Mouse (Mus musculus): ENCODE data around the gene Akt2. TPM values are rescaled to one million over a fixed set of nuclear protein-coding genes. Genes with fewer than 3 reads are reported as not detected.
A peak's percentile ranks its signal among the peaks of the same experiment; 100 is the strongest.
"Not testable (repeated sequence)": the region's sequence is repeated elsewhere in the genome, so short reads cannot be mapped to it uniquely, and the experiment has no call there.

The Akt2 gene
- total RNA-seq, 2 experiments from 2014 or later = 171 to 178 TPM

GRCm38 (mm10) chr7:27613751-27614499 is 22.6 kb downstream of the Akt2 start:
- DNase-seq (ENCODE audit: low spot score) = no peak

GRCm38 (mm10) chr7:27621028-27621427 is 29.7 kb downstream of the Akt2 start:
- peak; percentile 41 for DNase-seq (ENCODE audit: low spot score)

GRCm38 (mm10) chr7:27622234-27622633 is 30.9 kb downstream of the Akt2 start:
- DNase-seq (ENCODE audit: low spot score) = no peak

- DNase-seq (ENCODE audit: low spot score) = no peak
Measured at GRCm38 (mm10) chr7:27624967-27625366, 33.6 kb downstream of the Akt2 start.

- DNase-seq (ENCODE audit: low spot score) = no peak
Measured at GRCm38 (mm10) chr7:27627707-27628106, 36.4 kb downstream of the Akt2 start.

- DNase-seq (ENCODE audit: low spot score) = no peak
Measured at GRCm38 (mm10) chr7:27628190-27628589, 36.8 kb downstream of the Akt2 start.

GRCm38 (mm10) chr7:27628816-27629215 is 37.5 kb downstream of the Akt2 start:
- not testable (repeated sequence) for DNase-seq (ENCODE audit: low spot score)

- no peak for DNase-seq (ENCODE audit: low spot score)
Measured at GRCm38 (mm10) chr7:27631439-27631838, 40.1 kb downstream of the Akt2 start.

- DNase-seq (ENCODE audit: low spot score) = no peak
Measured at GRCm38 (mm10) chr7:27633166-27633565, 41.8 kb downstream of the Akt2 start.

- DNase-seq (ENCODE audit: low spot score) = no peak
Measured at GRCm38 (mm10) chr7:27634691-27635090, 43.3 kb downstream of the Akt2 start.

GRCm38 (mm10) chr7:27635094-27635493 is 43.7 kb downstream of the Akt2 start:
- DNase-seq (ENCODE audit: low spot score) = not testable (repeated sequence)

GRCm38 (mm10) chr7:27644471-27644870 is 53.1 kb downstream of the Akt2 start:
- no peak for DNase-seq (ENCODE audit: low spot score)

GRCm38 (mm10) chr7:27646516-27646915 is 55.2 kb downstream of the Akt2 start:
- no peak for DNase-seq (ENCODE audit: low spot score)

- no peak for DNase-seq (ENCODE audit: low spot score)
Measured at GRCm38 (mm10) chr7:27647281-27648002, 56.1 kb downstream of the Akt2 start.

GRCm38 (mm10) chr7:27649723-27650122 is 58.4 kb downstream of the Akt2 start:
- DNase-seq (ENCODE audit: low spot score) = no peak

- peak; percentile 61 for DNase-seq (ENCODE audit: low spot score)
Measured at GRCm38 (mm10) chr7:27650949-27651348, 59.6 kb downstream of the Akt2 start.

GRCm38 (mm10) chr7:27653681-27654437 is 62.5 kb downstream of the Akt2 start, which contains the start of gene Ttc9b:
TSS of gene Ttc9b (plus strand) at chr7:27653915.
- no peak for DNase-seq (ENCODE audit: low spot score)

GRCm38 (mm10) chr7:27654607-27655276 is 63.4 kb downstream of the Akt2 start:
- DNase-seq (ENCODE audit: low spot score) = no peak

GRCm38 (mm10) chr7:27655545-27655944 is 64.2 kb downstream of the Akt2 start:
- DNase-seq (ENCODE audit: low spot score) = no peak

- no peak for DNase-seq (ENCODE audit: low spot score)
Measured at GRCm38 (mm10) chr7:27656600-27656999, 65.2 kb downstream of the Akt2 start.

- no peak for DNase-seq (ENCODE audit: low spot score)
Measured at GRCm38 (mm10) chr7:27657824-27658395, 66.6 kb downstream of the Akt2 start.
